Mouse (Mus musculus): ENCODE results near the gene Cks1b. TPM values are rescaled to one million over a fixed set of nuclear protein-coding genes. Genes with fewer than 3 reads are reported as not detected.
"Not testable (repeated sequence)": the region's sequence is repeated elsewhere in the genome, so short reads cannot be mapped to it uniquely, and the experiment has no call there.

Cks1b gene
- polyA plus RNA-seq, 1 experiment from 2014 or later = 269 TPM

GRCm38 (mm10) chr3:89430171-89431159, 12.3 kb upstream of the Cks1b start, which contains the start of gene Pygo2:
Pygo2 (plus strand) TSS chr3:89430214.
- Histone ChIP-seq H3K4me1 (ENCODE audit: control insufficient read depth, insufficient read depth, low read length) (peaks cover 10% of the 10 kb centered on the region), H3K9me3 (replicated peaks; ENCODE audit: control insufficient read depth, low read length) (no peaks in the 10 kb centered on the region), H3K27me3 (replicated peaks; ENCODE audit: control insufficient read depth, insufficient read depth, low read length) (no peaks in the 10 kb centered on the region), H3K36me3 (ENCODE audit: control insufficient read depth, insufficient read depth, low read length) (peaks cover 40% of the 10 kb centered on the region), H3K4me3 (ENCODE audit: low read depth, low read length) (peak within 1 kb of the TSS; percentile 95), H3K4me2 (ENCODE audit: low read length) (peak within 1 kb of the TSS; percentile 84), H3K9ac (ENCODE audit: low read length) (peak within 1 kb of the TSS; percentile 98), H3K27ac (ENCODE audit: low read depth, low read length) (peak within 1 kb of the TSS; percentile 86)
- ATAC-seq = peak; percentile 99
- 2% methylated on average over 66 of the region's 68 CpGs for WGBS
- DNase-seq (ENCODE audit: low spot score) = peak; percentile 97

GRCm38 (mm10) chr3:89429021-89429420, 10.8 kb upstream of the Cks1b start:
- not testable (repeated sequence) for H3K4me1 ChIP-seq (ENCODE audit: control insufficient read depth, insufficient read depth, low read length); ATAC-seq; H3K4me2 ChIP-seq (ENCODE audit: low read length); H3K4me3 ChIP-seq (ENCODE audit: low read depth, low read length); H3K9me3 ChIP-seq (replicated peaks; ENCODE audit: control insufficient read depth, low read length); DNase-seq (ENCODE audit: low spot score); H3K27me3 ChIP-seq (replicated peaks; ENCODE audit: control insufficient read depth, insufficient read depth, low read length); H3K9ac ChIP-seq (ENCODE audit: low read length); H3K27ac ChIP-seq (ENCODE audit: low read depth, low read length)
- peaks cover 35% of the 10 kb centered on the region for H3K36me3 ChIP-seq (ENCODE audit: control insufficient read depth, insufficient read depth, low read length)
- 93% methylated on average over 7 of the region's 7 CpGs for WGBS

GRCm38 (mm10) chr3:89425876-89426275, 7.7 kb upstream of the Cks1b start:
- H3K36me3 ChIP-seq (ENCODE audit: control insufficient read depth, insufficient read depth, low read length) = peaks cover 13% of the 10 kb centered on the region; the same call in 1 of the 2 replicates
- no peak overlapping the region for H3K9ac ChIP-seq (ENCODE audit: low read length)
- peaks cover 11% of the 10 kb centered on the region for H3K4me1 ChIP-seq (ENCODE audit: control insufficient read depth, insufficient read depth, low read length)
- H3K27me3 ChIP-seq (replicated peaks; ENCODE audit: control insufficient read depth, insufficient read depth, low read length) = no peaks in the 10 kb centered on the region
- DNase-seq (ENCODE audit: low spot score) (no peak), ATAC-seq (no peak)
- no peak overlapping the region for H3K4me3 ChIP-seq (ENCODE audit: low read depth, low read length)
- H3K4me2 ChIP-seq (ENCODE audit: low read length) = no peak overlapping the region
- H3K27ac ChIP-seq (ENCODE audit: low read depth, low read length) = no peak overlapping the region
- 92% methylated on average over 4 of the region's 4 CpGs for WGBS
- no peaks in the 10 kb centered on the region for H3K9me3 ChIP-seq (replicated peaks; ENCODE audit: control insufficient read depth, low read length)

DNA sequence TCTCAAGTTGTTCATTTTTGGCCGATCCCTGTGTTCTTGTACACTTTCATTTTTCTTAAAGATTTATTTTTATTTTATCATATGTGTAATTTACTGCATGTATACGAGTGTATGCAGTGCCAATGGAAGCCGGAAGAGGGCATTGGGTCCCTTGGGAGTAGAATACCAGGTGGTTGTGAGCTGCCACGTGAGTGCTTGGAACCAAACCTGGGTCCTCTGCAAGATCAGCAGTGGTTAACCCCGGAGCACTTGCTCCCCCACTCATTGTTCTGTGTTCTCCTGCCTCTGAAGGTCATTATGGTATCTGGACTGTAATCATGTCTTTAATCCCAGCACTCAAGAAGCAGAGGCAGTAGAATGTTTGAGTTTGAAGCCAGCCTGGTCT, 7.0 kb upstream of the Cks1b start:
- Histone ChIP-seq H3K27ac (ENCODE audit: low read depth, low read length) (no peak overlapping the region), H3K4me3 (ENCODE audit: low read depth, low read length) (no peak overlapping the region), H3K36me3 (ENCODE audit: control insufficient read depth, insufficient read depth, low read length) (peaks cover 13% of the 10 kb centered on the region; the same call in 1 of the 2 replicates), H3K9me3 (replicated peaks; ENCODE audit: control insufficient read depth, low read length) (no peaks in the 10 kb centered on the region), H3K4me1 (ENCODE audit: control insufficient read depth, insufficient read depth, low read length) (peaks cover 9% of the 10 kb centered on the region), H3K4me2 (ENCODE audit: low read length) (no peak overlapping the region), H3K27me3 (replicated peaks; ENCODE audit: control insufficient read depth, insufficient read depth, low read length) (no peaks in the 10 kb centered on the region), H3K9ac (ENCODE audit: low read length) (no peak overlapping the region)
- ATAC-seq = no peak
- DNase-seq (ENCODE audit: low spot score) = no peak
- WGBS = 90% methylated on average over 5 of the region's 5 CpGs

DNA sequence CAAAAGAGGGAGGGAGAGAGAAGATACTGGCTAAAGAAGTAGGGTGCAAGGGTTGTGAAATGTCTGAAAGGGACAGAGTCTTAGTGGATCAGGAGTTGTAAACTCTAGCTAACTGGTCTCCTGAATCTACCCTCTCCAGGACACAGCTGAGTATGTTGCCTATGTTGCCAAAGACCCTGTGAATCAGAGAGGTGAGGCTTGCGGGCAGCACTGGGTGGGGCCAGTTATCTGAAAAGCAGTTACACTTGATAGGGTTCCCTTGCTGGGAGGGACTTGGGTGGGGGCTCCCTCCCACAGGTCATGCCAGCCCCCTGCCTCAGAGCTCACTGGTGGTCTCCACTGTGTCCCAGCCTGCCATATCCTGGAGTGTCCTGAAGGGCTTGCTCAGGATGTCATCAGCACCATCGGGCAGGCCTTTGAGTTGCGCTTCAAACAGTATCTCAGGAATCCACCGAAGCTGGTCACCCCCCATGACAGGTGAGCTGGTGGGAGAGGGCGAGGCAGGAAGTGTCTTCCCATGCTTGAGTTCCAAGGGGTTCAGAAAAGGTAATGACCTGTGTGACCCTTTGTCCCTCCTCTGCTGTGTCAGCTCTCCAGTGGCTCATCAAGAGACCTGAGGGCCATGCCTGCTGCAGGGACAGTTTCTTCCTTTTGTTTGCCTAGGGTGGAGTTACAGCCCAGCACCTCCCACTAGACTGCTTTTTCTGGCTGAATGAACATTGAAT, 6.4 kb upstream of the Cks1b start:
- H3K4me2 ChIP-seq (ENCODE audit: low read length) = no peak overlapping the region
- WGBS = 91% methylated on average over 5 of the region's 5 CpGs
- ATAC-seq (no peak), DNase-seq (ENCODE audit: low spot score) (no peak)
- no peak overlapping the region for H3K4me3 ChIP-seq (ENCODE audit: low read depth, low read length)
- no peak overlapping the region for H3K27ac ChIP-seq (ENCODE audit: low read depth, low read length)
- no peak overlapping the region for H3K9ac ChIP-seq (ENCODE audit: low read length)
- no peaks in the 10 kb centered on the region for H3K9me3 ChIP-seq (replicated peaks; ENCODE audit: control insufficient read depth, low read length)
- no peaks in the 10 kb centered on the region for H3K27me3 ChIP-seq (replicated peaks; ENCODE audit: control insufficient read depth, insufficient read depth, low read length)
- peaks cover 13% of the 10 kb centered on the region; the same call in 1 of the 2 replicates for H3K36me3 ChIP-seq (ENCODE audit: control insufficient read depth, insufficient read depth, low read length)
- peaks cover 14% of the 10 kb centered on the region for H3K4me1 ChIP-seq (ENCODE audit: control insufficient read depth, insufficient read depth, low read length)

- no peak for DNase-seq (ENCODE audit: low spot score)
- H3K4me2 ChIP-seq (ENCODE audit: low read length) = peak overlapping the region; percentile 42
- ATAC-seq = no peak
- H3K4me1 ChIP-seq (ENCODE audit: control insufficient read depth, insufficient read depth, low read length) = peaks cover 17% of the 10 kb centered on the region
- no peaks in the 10 kb centered on the region for H3K27me3 ChIP-seq (replicated peaks; ENCODE audit: control insufficient read depth, insufficient read depth, low read length)
- peaks cover 13% of the 10 kb centered on the region; the same call in 1 of the 2 replicates for H3K36me3 ChIP-seq (ENCODE audit: control insufficient read depth, insufficient read depth, low read length)
- no peak overlapping the region for H3K4me3 ChIP-seq (ENCODE audit: low read depth, low read length)
- no peak overlapping the region for H3K9ac ChIP-seq (ENCODE audit: low read length)
- no peaks in the 10 kb centered on the region for H3K9me3 ChIP-seq (replicated peaks; ENCODE audit: control insufficient read depth, low read length)
- WGBS = 75% methylated on average over 6 of the region's 6 CpGs
- no peak overlapping the region for H3K27ac ChIP-seq (ENCODE audit: low read depth, low read length)
Observed at GRCm38 (mm10) chr3:89422556-89423205, 4.5 kb upstream of the Cks1b start.

- Histone ChIP-seq H3K4me3 (ENCODE audit: low read depth, low read length) (peak overlapping the region; percentile 25), H3K27ac (ENCODE audit: low read depth, low read length) (no peak overlapping the region), H3K9me3 (replicated peaks; ENCODE audit: control insufficient read depth, low read length) (no peaks in the 10 kb centered on the region), H3K27me3 (replicated peaks; ENCODE audit: control insufficient read depth, insufficient read depth, low read length) (no peaks in the 10 kb centered on the region), H3K4me1 (ENCODE audit: control insufficient read depth, insufficient read depth, low read length) (peaks cover 17% of the 10 kb centered on the region), H3K4me2 (ENCODE audit: low read length) (peak overlapping the region; percentile 42), H3K36me3 (ENCODE audit: control insufficient read depth, insufficient read depth, low read length) (0 out of 2 replicates have a peak, but pooled peaks cover 7% of the 10 kb centered on the region), H3K9ac (ENCODE audit: low read length) (peak overlapping the region; percentile 66)
- WGBS = 5% methylated on average over 22 of the region's 22 CpGs
- ATAC-seq (no peak), DNase-seq (ENCODE audit: low spot score) (no peak)
Observed at GRCm38 (mm10) chr3:89421810-89422473, 3.8 kb upstream of the Cks1b start.

All from forebrain, embryonic 14.5 days (tissue).